Mouse (Mus musculus): ENCODE measurements around the gene Cab39. TPM values are rescaled to one million over a fixed set of nuclear protein-coding genes. Genes with fewer than 3 reads are reported as not detected.

The Cab39 gene
- polyA plus RNA-seq, 1 experiment from 2014 or later, result 28.9 TPM

DNA sequence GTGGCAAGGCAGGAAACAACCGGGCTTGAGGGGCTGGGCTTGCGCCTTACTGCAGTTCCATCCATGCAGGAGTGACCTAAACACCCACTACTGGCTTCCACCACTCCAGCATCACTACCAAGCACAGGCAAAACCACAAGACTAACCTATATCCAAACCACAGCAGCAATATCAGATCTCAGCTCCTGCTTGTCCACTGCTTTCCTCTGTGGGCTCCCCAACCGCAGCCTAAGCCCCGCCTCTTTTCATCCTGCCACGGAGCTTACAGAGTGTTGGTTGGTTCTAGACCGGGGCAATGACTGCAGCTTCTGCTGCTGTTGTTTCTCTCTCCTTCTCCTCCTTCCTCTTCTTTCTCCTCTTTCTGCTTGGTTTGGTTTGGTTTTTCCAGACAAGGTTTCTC is 29.9 kb upstream of the Cab39 start:
- Histone ChIP-seq H3K36me3 (no peaks in the 10 kb centered on the region), H3K4me1 (no peaks in the 10 kb centered on the region), H3K9ac (no peak overlapping the region), H3K4me3 (no peak overlapping the region), H3K27me3 (no peaks in the 10 kb centered on the region), H3K9me3 (no peaks in the 10 kb centered on the region), H3K4me2 (no peak overlapping the region), H3K27ac (no peak overlapping the region)
- ATAC-seq (ENCODE audit: borderline replicate concordance, extremely low read depth, low FRiP score, low TSS enrichment), result no peak
- 73% methylated on average over 6 of the region's 6 CpGs for WGBS

DNA sequence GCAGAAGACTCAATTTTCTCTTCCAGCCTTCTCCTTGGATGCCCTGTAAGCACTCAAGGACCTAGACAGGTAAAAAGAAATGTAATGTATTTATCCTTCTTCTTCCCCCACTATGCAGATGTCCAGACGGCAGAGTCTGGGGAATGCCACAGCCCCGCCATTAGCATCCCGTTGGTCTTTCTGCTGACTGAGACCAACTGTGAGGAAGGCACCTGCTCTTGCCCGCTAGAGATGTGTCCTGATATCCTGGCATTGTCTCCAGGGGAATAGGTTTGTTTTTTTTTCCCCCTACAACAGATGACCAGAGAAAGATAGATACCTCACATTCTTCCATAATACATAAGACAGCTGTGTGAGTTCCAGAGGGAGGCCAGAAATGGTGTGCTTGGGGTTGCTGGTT is 28.9 kb upstream of the Cab39 start:
- no peaks in the 10 kb centered on the region for H3K36me3 ChIP-seq
- H3K9ac ChIP-seq, result no peak overlapping the region
- H3K9me3 ChIP-seq, result no peaks in the 10 kb centered on the region
- WGBS, result 67% methylated on average over 3 of the region's 4 CpGs
- no peaks in the 10 kb centered on the region for H3K4me1 ChIP-seq
- H3K4me3 ChIP-seq, result no peak overlapping the region
- H3K27me3 ChIP-seq, result no peaks in the 10 kb centered on the region
- no peak overlapping the region for H3K4me2 ChIP-seq
- ATAC-seq (ENCODE audit: borderline replicate concordance, extremely low read depth, low FRiP score, low TSS enrichment), result no peak
- H3K27ac ChIP-seq, result no peak overlapping the region

DNA sequence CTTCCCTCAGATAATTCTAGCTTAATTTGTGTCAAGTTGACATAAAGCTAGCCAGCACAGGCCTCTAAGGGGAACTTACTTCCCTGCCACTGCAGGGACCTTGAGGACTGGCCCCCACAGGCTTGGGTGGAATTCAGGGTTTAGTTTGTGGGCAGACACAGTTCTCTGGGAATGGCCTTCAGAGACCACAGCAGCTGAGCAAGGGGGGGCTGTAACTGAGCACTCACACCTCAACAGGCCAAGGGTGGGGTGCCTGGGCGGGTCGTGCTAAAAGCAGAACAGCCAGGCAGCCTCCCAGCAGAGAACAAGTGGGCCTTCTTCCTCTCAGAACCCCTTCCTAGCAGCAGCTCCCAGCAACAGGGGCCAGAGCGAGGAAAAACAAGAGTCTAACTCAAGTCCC is 27.1 kb upstream of the Cab39 start:
- ATAC-seq (ENCODE audit: borderline replicate concordance, extremely low read depth, low FRiP score, low TSS enrichment), result no peak
- Histone ChIP-seq H3K9me3 (no peaks in the 10 kb centered on the region), H3K4me2 (no peak overlapping the region), H3K4me1 (no peaks in the 10 kb centered on the region), H3K4me3 (no peak overlapping the region), H3K27me3 (no peaks in the 10 kb centered on the region), H3K36me3 (no peaks in the 10 kb centered on the region), H3K27ac (no peak overlapping the region), H3K9ac (no peak overlapping the region)
- WGBS, result 84% methylated on average over 3 of the region's 3 CpGs

DNA sequence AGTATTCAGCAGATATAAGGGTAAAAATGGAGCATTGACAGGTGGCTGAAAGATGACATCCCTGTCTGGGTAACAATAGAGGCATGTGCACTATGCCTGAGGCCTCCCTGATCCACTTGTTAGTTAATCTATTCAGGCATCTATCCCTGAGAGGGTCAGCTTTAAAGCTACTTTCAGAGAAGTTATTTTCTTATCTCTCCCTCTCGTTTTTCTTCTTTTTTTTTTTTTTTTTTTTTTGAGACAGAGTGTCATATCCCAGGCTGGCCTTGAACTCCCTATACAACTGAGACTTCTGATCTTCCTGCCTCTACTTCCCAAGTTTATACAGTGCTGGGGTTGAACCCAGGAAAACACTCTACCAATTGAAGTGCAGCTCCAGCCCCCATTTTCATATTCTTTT is 25.5 kb upstream of the Cab39 start:
- Histone ChIP-seq H3K4me1 (no peaks in the 10 kb centered on the region), H3K4me2 (no peak overlapping the region), H3K27me3 (no peaks in the 10 kb centered on the region), H3K36me3 (no peaks in the 10 kb centered on the region), H3K9me3 (no peaks in the 10 kb centered on the region), H3K4me3 (no peak overlapping the region), H3K27ac (no peak overlapping the region), H3K9ac (no peak overlapping the region)
- no peak for ATAC-seq (ENCODE audit: borderline replicate concordance, extremely low read depth, low FRiP score, low TSS enrichment)
- 30% methylated on average over 1 of the region's 1 CpGs for WGBS

DNA sequence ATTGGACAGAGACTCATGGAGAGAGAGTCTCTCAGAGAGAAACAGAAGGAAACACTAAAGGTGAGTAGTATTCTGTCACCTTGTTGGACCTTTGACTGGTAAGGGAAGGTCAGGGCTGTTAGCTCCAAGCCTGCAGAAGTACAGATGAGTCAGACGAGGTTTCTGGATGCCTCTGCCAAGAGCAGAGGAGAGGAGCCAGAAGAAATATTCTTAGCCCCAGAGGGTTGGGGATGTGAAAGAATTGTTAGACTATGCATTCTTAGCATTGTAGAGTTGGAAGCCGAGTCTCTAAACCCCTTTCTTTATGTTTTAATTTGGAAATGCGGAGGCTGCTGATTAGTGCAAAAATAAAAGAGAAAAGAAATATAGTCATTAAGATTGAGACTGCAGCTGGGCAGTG is 21.3 kb upstream of the Cab39 start:
- Histone ChIP-seq H3K9ac (no peak overlapping the region), H3K27me3 (no peaks in the 10 kb centered on the region), H3K4me1 (no peaks in the 10 kb centered on the region), H3K9me3 (no peaks in the 10 kb centered on the region), H3K27ac (no peak overlapping the region), H3K36me3 (no peaks in the 10 kb centered on the region), H3K4me3 (no peak overlapping the region), H3K4me2 (no peak overlapping the region)
- 62% methylated on average over 3 of the region's 3 CpGs for WGBS
- ATAC-seq (ENCODE audit: borderline replicate concordance, extremely low read depth, low FRiP score, low TSS enrichment), result no peak

DNA sequence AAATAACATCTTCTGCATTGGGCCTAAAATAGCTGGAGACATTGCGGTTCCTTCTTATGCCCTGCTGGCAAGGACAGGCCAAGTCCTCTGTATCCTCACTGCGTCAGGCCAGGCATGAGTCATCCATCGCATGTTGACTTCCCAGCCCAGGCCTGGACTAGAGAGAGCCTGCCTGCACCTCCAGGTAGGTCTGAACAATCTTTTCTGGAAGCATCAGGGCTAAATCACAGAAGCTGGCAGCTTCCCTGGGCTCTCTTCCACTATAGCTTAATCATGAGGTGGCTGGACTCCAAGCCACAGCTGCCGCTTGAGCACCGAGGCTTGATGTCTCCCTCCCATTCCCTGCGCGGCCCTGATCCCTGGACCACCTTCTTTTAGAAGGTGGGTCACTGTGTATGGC is 18.1 kb upstream of the Cab39 start:
- ATAC-seq (ENCODE audit: borderline replicate concordance, extremely low read depth, low FRiP score, low TSS enrichment), result no peak
- 76% methylated on average over 7 of the region's 7 CpGs for WGBS

DNA sequence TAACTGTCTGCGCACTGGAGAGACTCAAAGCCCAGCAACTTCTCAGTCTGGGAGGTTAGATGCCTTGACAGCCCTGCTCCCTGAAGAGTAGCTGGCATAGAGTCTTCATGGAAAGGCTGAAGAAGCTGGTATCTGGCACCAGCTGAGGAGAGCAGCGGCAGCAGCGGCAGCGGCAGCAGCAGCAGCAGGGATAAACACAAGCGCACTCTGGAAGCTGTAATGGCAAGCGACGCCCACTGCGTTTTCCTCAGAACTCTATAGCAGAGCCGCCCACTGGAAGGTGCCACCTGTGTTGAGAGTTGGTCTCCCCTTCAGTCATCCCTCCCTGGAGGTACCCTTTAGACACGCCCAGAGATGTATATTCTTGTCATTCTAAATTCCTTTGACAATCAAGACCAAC is 17.1 kb upstream of the Cab39 start:
- Histone ChIP-seq H3K27me3 (no peaks in the 10 kb centered on the region), H3K9ac (no peak overlapping the region), H3K4me2 (no peak overlapping the region), H3K4me1 (no peaks in the 10 kb centered on the region), H3K27ac (no peak overlapping the region), H3K9me3 (no peaks in the 10 kb centered on the region), H3K4me3 (no peak overlapping the region), H3K36me3 (no peaks in the 10 kb centered on the region)
- no peak for ATAC-seq (ENCODE audit: borderline replicate concordance, extremely low read depth, low FRiP score, low TSS enrichment)
- 42% methylated on average over 10 of the region's 10 CpGs for WGBS

More for the DNA sequence above, 18.1 kb upstream of the Cab39 start:
- Histone ChIP-seq H3K9me3 (no peaks in the 10 kb centered on the region), H3K4me3 (no peak overlapping the region), H3K4me2 (no peak overlapping the region), H3K36me3 (no peaks in the 10 kb centered on the region), H3K9ac (no peak overlapping the region), H3K27me3 (no peaks in the 10 kb centered on the region), H3K4me1 (no peaks in the 10 kb centered on the region), H3K27ac (no peak overlapping the region)

DNA sequence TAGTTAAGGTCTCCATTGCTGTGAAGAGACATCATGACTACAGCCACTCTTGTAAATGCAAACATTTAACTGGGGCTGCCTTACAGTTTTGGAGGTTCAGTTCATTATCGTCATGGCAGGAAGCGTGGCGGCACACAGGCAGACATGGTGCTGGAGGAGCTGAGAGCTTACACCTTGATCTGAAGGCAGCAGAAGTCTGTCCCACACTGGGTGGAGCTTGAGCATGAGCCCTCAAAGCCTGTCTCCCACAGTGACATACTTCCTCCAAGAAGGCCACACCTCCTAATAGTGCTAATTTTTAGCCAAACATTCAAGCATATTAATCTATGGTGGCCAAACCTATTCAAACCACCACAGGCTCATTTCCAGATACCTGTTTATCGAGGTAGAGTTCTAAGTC is 14.8 kb upstream of the Cab39 start, which contains the start of gene A630001G21Rik:
Gene A630001G21Rik (minus strand): TSS at position 208 of the 400 bp plus-strand sequence.
- H3K9me3 ChIP-seq, result no peaks in the 10 kb centered on the region
- WGBS, result 83% methylated on average over 4 of the region's 4 CpGs
- H3K27me3 ChIP-seq, result no peaks in the 10 kb centered on the region
- H3K9ac ChIP-seq, result no peak within 1 kb of the TSS
- H3K36me3 ChIP-seq, result no peaks in the 10 kb centered on the region
- no peak for ATAC-seq (ENCODE audit: borderline replicate concordance, extremely low read depth, low FRiP score, low TSS enrichment)
- H3K27ac ChIP-seq, result no peak within 1 kb of the TSS
- no peak within 1 kb of the TSS for H3K4me3 ChIP-seq
- H3K4me1 ChIP-seq, result no peaks in the 10 kb centered on the region
- H3K4me2 ChIP-seq, result no peak within 1 kb of the TSS

DNA sequence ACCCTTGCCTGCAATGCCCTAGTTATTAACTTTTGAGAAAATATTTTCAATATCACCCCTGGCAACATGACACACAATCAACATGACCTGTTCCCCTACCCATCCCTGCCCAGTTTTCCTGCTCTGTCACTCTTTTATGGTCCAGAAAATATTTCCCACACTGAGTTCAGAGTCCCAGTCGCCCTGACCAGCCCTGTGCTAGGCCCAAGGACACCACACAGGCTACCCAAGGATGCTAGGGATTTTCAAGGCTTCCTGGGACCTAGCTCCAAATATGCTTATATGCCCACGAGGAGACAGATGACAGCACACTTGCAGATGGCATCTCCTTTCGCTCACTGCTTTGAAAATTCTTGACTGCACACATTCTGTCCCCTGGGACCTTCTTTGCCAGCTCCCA is 14.2 kb upstream of the Cab39 start:
- no peaks in the 10 kb centered on the region for H3K27me3 ChIP-seq
- no peak overlapping the region for H3K9ac ChIP-seq
- H3K27ac ChIP-seq, result no peak overlapping the region
- no peak overlapping the region for H3K4me2 ChIP-seq
- no peak overlapping the region for H3K4me3 ChIP-seq
- H3K4me1 ChIP-seq, result no peaks in the 10 kb centered on the region
- no peaks in the 10 kb centered on the region for H3K36me3 ChIP-seq
- ATAC-seq (ENCODE audit: borderline replicate concordance, extremely low read depth, low FRiP score, low TSS enrichment), result no peak
- WGBS, result 65% methylated on average over 3 of the region's 3 CpGs
- no peaks in the 10 kb centered on the region for H3K9me3 ChIP-seq

DNA sequence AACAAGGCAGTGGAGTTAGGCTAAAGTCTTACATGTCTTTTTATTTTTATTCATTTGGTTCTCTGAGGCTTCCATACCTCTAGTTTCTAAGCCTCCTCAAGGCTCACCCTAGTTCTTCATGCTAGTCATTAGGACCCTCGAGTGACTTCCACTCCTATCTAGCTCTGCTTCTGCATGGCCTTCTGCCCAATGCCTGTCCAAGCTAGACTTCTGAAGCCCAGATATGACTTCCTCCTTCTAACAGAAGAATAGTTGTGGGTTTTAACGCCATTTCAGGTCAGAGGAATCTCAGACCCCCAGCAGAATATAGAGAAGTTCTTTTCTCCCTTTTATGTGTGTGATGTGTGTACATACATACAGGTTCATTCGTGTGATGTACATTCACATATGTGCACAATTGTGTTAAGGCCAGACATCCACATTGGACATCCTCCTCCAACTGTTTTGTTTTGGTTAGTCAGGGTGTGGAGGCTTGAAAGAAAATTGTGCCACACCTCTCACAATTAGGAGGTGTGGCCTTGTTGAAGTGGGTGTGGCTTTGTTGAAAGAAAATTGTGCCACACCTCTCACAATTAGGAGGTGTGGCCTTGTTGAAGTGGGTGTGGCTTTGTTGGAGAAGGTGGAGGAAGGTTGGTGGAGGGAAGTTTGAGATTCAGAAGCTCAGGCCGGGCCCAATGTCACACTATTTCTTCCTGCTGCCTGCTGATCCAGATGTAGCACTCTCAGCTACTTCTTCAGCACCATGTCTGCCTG is 13.6 kb upstream of the Cab39 start:
- H3K4me2 ChIP-seq, result no peak overlapping the region
- no peak overlapping the region for H3K9ac ChIP-seq
- H3K36me3 ChIP-seq, result no peaks in the 10 kb centered on the region
- no peak for ATAC-seq (ENCODE audit: borderline replicate concordance, extremely low read depth, low FRiP score, low TSS enrichment)
- no peak overlapping the region for H3K4me3 ChIP-seq
- WGBS, result 64% methylated on average over 4 of the region's 4 CpGs
- no peaks in the 10 kb centered on the region for H3K27me3 ChIP-seq
- no peaks in the 10 kb centered on the region for H3K9me3 ChIP-seq
- H3K4me1 ChIP-seq, result no peaks in the 10 kb centered on the region
- H3K27ac ChIP-seq, result no peak overlapping the region

DNA sequence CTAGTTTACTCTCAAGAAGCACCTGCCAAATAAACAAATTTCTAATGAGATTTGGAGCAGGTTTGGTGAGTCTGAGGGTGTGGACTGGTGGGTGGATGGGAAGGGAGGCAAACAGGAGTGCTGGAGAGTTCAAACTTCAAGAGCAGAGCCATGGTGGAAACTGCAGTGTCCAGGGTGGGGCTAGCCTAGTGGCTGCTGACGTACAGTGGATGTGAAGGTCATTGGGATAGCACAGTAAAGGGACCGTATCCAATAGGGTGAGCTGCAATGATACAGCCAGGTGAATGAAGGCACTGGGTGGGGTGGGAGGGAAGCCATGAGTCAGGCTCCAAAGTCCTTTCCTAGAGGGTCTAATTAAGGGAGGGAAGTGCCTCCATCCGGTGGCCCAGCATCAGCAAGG is 2.7 kb upstream of the Cab39 start:
- Histone ChIP-seq H3K4me1 (peaks cover 9% of the 10 kb centered on the region; the same call in 1 of the 2 replicates), H3K9me3 (no peaks in the 10 kb centered on the region), H3K4me2 (no peak overlapping the region), H3K4me3 (no peak overlapping the region), H3K27me3 (no peaks in the 10 kb centered on the region), H3K27ac (no peak overlapping the region), H3K9ac (no peak overlapping the region), H3K36me3 (no peaks in the 10 kb centered on the region)
- no peak for ATAC-seq (ENCODE audit: borderline replicate concordance, extremely low read depth, low FRiP score, low TSS enrichment)
- WGBS, result 67% methylated on average over 3 of the region's 3 CpGs

DNA sequence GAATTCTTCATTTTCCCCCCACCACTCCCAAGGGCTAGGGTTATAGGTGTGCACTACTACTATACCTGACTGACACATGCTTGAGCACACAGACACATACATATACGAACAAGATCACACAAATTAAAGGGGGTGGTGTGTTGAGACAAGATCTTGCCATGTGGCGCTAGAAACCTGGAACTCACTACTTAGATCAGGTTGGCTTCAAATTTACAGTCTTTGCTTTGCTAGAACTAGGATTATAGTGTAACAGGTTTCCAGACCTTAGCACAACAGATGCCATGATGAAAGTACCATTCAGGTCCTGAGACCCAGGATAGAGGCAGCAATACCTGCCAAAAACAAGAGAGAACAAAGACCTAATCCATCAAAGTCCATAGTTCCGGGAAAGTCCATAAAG is 1.8 kb upstream of the Cab39 start:
- peaks cover 14% of the 10 kb centered on the region; the same call in 1 of the 2 replicates for H3K4me1 ChIP-seq
- H3K36me3 ChIP-seq, result no peaks in the 10 kb centered on the region
- no peak overlapping the region for H3K9ac ChIP-seq
- no peak overlapping the region for H3K4me2 ChIP-seq
- ATAC-seq (ENCODE audit: borderline replicate concordance, extremely low read depth, low FRiP score, low TSS enrichment), result no peak
- no peaks in the 10 kb centered on the region for H3K27me3 ChIP-seq
- H3K4me3 ChIP-seq, result no peak overlapping the region
- no peaks in the 10 kb centered on the region for H3K9me3 ChIP-seq
- 82% methylated on average over 3 of the region's 3 CpGs for WGBS
- no peak overlapping the region for H3K27ac ChIP-seq
